Mouse (Mus musculus) kidney, postnatal 36 days (tissue): ENCODE results near the gene Ces1d.
"Not testable (repeated sequence)": the region's sequence is repeated elsewhere in the genome, so short reads cannot be mapped to it uniquely, and the experiment has no call there.

Source experiments
- DNase-seq, 2 experiments: peaks; one replicate each; pipeline ENCODE4 v3.0.0; 2021 to 2022; ENCODE audit warnings: mixed read lengths in 2 of 2

Gene Ces1d

DNA sequence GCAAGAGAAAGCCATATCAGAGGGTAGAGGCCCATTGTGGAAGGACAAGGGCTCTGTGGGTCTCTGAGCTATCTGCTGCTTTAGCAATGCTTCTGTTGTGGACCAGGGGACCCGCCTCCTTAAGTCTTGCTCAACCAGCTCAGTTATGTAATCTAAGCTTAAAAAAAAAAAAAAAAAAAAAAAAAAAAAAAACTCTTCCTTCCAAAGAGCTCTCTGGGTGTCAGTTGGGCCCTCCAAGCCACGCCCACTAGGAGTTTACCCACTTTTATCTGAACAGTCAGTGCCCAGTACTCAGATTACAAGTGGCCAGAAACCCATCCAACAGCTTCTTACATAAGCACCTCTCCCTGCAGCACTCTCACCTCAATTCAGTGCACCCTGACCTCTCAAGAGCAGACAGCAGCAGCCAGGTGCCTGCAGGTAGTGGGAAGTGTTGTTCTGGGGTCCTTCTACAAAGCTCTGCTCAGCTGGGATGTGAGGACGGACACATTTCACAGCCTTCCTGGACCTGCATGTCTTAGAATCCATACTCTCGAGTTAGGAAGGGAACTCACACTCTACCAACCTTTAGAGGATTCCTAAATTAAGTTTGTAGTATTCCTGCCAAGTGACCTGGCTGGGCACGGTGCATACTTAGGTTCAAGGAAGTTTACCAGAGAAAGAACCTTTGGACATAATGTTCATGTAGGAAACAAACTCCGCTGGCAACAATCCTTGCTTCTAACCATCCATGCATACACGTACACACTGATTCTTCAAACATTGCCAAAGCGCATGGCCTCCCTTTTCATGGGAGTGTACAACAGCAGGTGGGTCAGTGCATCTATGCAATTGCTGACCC lies at the start of gene Ces1d:
Gene Ces1d, minus strand, starts transcription at position 154 of the 841 bp plus-strand sequence.
- peak; percentile 81 to 95 for DNase-seq

DNA sequence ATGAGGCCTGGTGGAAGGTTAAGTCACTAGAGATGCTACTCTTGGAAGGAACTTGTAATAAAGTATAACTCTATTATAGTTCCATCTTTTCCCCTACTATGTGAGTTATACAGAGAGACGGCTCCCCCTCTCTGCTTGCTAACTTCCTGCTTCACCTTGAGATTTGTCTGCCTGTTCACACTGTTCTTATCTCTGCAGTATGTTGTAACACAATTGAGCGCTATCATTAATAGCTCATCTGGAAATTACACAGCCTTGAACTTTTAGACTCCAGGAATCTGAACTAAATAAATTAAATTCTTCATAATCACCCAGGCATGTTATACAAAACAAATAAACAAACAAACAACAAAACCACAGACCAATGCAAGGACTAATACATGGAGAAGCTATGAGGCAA lies 48.4 kb upstream of the Ces1d start:
- DNase-seq: no peak

- no peak for DNase-seq
These were observed 42.2 kb upstream of the Ces1d start for GRCm38 (mm10) chr8:93239884-93240283.

DNA sequence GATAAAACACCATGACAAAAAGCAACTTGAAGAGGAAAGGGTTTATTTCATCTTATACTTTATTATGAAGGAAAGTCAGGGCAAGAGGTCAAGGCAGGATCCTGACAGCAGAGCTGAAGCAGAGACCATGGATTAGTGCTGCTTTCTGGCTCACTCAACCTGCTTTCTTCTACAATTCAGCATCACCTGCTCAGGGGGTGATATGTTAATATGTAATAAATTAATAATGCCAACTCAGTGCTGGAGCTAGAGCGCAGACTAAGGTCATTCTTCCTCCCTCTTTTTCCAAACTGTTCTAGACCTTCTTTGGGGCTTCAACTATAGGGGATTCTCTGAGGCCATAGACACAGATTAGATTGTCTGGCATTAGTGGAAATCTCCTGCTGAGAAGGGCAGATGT lies 38.0 kb upstream of the Ces1d start:
- peak; percentile 22 to 25 for DNase-seq

DNA sequence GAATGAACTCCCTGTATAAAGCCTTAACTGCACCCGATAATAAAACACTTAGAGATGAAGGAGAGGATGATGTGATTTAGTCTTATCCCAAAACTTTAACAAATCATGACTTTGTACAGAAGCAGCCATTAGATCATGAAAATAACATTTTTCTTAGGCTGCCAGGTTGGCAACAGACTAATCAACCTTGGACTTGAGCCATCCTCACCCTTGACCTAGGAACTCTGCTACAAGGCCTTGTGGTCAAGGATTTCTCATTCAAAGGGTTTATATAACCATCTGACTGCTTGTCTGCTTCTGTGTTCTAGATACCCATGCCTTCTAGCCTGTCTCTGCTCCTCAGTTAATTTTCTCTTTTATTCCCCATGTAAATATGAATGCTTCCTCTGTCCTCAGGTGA lies 37.1 kb upstream of the Ces1d start:
- peak; percentile 56 to 66 for DNase-seq

GRCm38 (mm10) chr8:93234068-93234467 lies 36.4 kb upstream of the Ces1d start:
- peak; percentile 9 to 16 for DNase-seq

- DNase-seq: peak; percentile 38 to 69
These were observed 31.8 kb upstream of the Ces1d start, which contains the start of gene Ces1e for GRCm38 (mm10) chr8:93229446-93229845. TSS of gene Ces1e (minus strand) at chr8:93229619.

DNA sequence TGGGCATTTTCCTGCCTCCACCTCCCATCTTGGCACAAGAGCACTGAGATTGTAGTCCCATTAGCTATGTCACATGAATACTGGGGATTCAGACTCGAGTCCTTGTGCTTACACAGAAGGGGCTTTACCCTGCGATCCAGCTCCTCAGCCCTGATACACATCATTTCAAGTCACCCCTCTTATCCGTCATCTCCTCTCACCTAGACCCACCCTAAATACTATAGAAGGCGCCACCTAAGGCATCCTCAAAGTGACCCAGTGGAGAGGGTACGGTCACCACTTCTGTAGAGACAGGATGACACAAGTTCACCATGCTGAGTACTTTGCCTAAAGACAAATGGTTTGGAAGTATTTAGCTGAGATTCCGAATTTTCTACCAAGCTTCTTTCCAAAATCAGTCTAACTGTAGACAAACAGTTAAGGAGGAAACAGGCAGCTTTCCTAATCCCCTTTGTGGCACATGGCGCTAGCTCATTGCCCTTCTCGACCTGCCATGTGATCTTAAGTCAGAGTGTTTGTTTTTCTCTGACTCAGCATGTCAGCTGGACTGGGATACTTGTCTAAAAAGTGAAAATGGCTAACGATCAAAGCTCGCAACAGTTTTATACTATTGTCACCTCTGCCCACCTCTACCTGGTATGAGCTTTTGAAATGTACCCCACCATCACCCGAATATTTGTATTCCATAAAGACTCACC lies 31.2 kb upstream of the Ces1d start:
- DNase-seq: peak; percentile 61 to 73

DNA sequence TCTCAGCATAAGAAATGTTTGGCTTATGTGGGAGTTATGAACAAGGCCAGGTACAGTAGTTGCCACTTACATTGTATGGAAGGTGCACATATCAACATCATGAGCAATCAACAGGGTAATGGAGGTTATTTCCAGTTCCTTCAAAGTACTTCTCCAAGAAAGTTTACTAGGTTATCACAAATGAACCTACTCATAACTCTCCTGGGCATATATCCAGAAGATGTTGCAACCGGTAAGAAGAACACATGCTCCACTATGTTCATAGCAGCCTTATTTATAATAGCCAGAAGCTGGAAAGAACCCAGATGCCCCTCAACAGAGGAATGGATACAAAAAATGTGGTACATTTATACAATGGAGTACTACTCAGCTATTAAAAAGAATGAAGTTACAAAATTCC lies 28.8 kb upstream of the Ces1d start:
- not testable (repeated sequence) for DNase-seq

GRCm38 (mm10) chr8:93221896-93222295 lies 24.3 kb upstream of the Ces1d start:
- peak; percentile 41 to 44 for DNase-seq

GRCm38 (mm10) chr8:93217867-93218266 lies 20.2 kb upstream of the Ces1d start:
- DNase-seq: peak; percentile 7 to 19

DNA sequence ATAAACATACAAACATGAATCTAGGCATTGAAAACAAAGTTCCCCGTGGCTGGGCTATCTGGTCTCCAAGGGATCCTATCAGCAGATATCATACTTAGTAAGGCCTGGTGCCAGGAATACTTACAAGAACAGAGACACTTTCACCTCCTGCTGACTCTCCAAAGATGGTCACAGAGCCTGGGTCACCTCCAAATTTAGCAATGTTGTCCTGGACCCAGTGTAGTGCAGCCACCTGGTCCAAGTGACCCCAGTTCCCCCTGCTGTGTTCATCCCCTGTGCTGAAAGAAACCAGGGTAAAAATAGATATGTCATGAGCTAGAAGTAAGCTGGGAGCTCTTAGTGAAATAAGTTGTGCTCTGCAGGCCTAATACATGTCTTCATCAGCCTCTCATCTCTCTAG lies 19.7 kb upstream of the Ces1d start:
- DNase-seq: no peak

DNA sequence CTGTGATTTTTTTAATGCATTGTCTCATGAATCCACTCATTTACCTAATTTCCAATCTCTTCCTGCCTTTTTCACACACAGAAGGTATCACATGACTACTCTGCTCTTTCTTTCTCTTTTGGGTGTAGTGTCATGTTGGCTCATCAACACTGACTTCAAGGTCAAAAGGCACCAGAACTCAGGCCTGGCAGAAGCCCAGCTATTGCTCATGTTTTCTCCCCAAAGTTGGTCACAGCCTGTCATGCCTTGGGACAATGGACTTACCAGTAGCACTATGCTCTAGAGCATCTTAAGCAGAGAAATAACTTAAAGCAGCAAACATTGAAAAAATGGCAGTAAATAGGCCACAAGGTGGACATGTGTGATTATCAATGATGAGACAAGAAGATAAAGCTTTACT lies 13.5 kb upstream of the Ces1d start:
- DNase-seq: no peak

- DNase-seq: peak; percentile 37 to 56
These were observed 1.5 kb upstream of the Ces1d start for GRCm38 (mm10) chr8:93199146-93199545.

- no peak for DNase-seq
These were observed 1.2 kb downstream of the Ces1d start for GRCm38 (mm10) chr8:93196436-93196835.

- no peak for DNase-seq
These were observed 17.0 kb downstream of the Ces1d start for GRCm38 (mm10) chr8:93180581-93181129.

DNA sequence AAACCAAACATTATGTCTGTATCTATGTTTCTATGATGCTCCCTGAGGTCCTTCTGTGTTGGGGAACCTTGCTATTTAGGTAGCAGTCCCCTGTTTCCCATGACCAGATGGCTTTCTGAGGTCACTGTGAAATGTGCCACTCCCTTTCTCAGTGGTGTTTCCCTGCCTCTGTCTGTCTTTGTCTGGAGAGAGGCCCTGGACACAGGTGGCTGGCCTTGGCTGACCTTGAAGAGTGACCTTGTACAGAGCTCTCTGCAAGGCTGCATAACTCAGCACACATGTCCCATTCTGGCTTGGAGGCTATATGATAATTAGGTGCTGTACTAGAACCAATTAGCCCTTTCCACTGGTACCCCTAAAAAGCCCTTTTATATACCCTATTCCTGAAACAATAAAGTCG lies 21.0 kb downstream of the Ces1d start:
- DNase-seq: peak in 1 of 2 experiments; percentile 7

- DNase-seq: no peak
These were observed 23.1 kb downstream of the Ces1d start for GRCm38 (mm10) chr8:93174554-93174953.

DNA sequence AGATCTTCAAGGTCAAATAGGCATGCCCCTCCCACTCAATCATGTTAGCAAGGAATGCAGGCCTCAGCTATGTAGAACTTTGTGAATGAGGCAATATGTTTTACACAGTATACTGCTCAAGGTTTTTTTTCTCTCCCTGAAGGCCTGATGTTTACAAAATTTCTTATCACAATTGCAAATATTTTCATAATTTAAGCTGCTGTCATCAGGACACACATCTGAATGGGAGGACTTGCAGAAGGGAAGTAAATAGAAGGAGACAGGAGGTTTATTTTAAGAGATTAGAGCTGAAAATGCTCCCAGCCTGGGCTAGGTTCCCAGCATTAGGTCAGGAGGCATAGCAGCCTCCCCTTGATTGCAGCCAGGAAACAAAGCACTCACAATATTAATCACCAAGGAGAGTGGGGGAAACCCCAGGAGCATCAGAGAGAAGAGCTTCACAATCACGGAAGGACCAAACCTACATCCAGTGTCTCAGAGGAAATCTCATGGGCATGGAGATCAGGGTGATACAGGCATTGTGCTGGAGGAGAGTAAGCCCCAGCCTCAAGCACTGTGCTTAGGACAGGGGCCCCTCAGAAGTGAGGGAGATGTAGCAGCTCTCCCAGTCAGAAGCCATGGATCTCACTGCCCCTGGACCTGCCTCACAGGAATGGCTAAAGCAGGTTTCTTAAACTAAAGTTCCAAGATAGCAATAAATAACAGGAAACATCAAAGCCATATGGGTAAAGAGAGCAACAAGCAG lies 25.6 kb downstream of the Ces1d start:
- DNase-seq: no peak

- no peak for DNase-seq
These were observed 34.3 kb downstream of the Ces1d start for GRCm38 (mm10) chr8:93163363-93163762.

GRCm38 (mm10) chr8:93151401-93151800 lies 46.2 kb downstream of the Ces1d start:
- DNase-seq: peak in 1 of 2 experiments; percentile 6

DNA sequence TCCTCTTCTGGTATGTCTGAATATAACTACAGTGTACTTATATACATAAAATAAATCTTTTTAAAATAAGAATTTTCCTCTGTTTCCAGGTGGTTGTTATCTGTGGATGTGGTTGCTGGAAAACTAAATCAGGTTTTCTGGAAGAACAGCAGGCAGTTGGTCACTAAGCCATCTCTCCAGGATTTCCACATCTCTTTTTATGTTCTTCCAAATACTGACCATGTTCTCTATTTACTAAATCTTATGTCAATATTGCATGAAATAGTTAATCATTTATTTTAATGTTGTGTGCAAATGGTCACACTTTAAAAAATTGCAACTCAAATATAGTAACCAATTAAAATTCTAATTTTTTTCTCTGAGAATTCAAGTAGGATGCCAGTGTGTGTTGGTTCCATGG lies 50.3 kb downstream of the Ces1d start:
- DNase-seq: no peak

DNA sequence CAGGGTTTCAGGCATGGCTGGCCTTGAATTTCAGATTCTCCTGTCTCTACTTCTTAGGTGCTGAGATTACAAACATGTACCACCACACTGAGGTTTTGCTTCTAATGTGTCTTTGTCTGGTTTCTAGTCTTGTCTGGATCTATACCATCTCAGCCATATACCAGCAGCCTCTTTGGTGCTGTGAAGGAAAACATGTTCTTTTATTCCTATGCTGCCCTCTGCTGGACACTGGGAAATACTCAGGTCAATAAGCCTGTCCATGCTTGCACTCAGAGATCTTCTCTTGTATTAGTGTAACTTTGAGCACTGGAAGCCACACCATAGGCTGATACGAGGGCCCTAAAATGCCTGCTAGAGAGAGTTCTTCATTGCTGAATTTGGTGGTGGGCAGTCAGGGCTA lies 56.9 kb downstream of the Ces1d start:
- DNase-seq: peak; percentile 64 to 75
